In the genomic region with DNA sequence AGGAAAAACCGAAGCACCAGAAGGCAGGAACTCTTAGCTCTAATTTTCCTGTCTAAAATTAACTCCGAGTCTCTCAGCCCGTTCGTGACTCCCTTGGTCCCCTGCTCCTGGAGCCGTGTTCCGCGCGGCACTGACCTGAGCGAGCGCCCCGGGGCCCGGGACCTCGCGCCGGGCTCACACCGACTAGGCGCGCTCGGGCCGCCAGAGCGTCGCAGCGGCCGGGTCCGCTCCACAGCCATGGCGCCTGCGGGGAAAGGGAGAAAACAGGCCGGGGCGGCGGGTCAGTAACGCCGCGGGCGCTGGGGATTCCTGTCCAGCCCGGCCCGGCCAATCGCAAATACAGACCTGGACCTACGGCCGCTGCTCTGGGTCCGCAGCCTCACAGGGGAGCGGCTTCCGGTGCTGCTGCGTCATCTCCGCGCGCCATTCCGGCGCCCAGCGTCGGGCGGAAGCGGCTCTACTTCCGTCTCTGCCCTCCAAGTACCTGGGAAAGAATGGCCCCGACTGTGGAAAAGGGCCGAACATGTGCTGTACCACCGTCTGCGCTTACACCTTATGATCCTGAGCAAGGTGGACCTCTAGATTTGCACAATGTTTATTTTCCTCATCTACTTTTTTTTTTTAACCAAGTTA, we compare ENCODE assay signal across 7 mouse cellular contexts. TPM values are rescaled to one million over a fixed set of nuclear protein-coding genes. Genes with fewer than 3 reads are reported as not detected.
DNase-seq lines count a peak whose midpoint lies in the region; ATAC-seq lines count a peak whose summit lies in the region.

A gene (minus strand): TSS at position 485 of the 633 bp plus-strand sequence.

- peak within 1 kb of the TSS; percentile 85 for H3K4me3 ChIP-seq in embryonic facial prominence, embryonic 10.5 days
- H3K4me3 ChIP-seq in limb, embryonic 10.5 days = peak within 1 kb of the TSS; percentile 91
- peak within 1 kb of the TSS; percentile 79 for H3K4me3 ChIP-seq in midbrain, embryonic 13.5 days (replicated peaks)

- H3K4me1 ChIP-seq in embryonic facial prominence, embryonic 10.5 days = peaks cover 18% of the 10 kb centered on the region
- H3K4me1 ChIP-seq in limb, embryonic 10.5 days = peaks cover 17% of the 10 kb centered on the region
- peaks cover 22% of the 10 kb centered on the region for H3K4me1 ChIP-seq in midbrain, embryonic 13.5 days (replicated peaks)

- WGBS in embryonic facial prominence, embryonic 10.5 days = under 1% methylated on average over 57 of the region's 57 CpGs
- WGBS in limb, embryonic 10.5 days = under 1% methylated on average over 57 of the region's 57 CpGs
- WGBS in midbrain, embryonic 13.5 days = under 1% methylated on average over 44 of the region's 57 CpGs

- peak within 1 kb of the TSS; percentile 70 for H3K4me2 ChIP-seq in midbrain, embryonic 13.5 days (replicated peaks)

- H3K27ac ChIP-seq in embryonic facial prominence, embryonic 10.5 days (replicated peaks) = peak within 1 kb of the TSS; percentile 88
- peak within 1 kb of the TSS; percentile 89 for H3K27ac ChIP-seq in limb, embryonic 10.5 days
- peak within 1 kb of the TSS; percentile 82 for H3K27ac ChIP-seq in midbrain, embryonic 13.5 days

- H3K27me3 ChIP-seq in embryonic facial prominence, embryonic 10.5 days (replicated peaks; ENCODE audit: low read depth, poor library complexity, severe bottlenecking) = no peaks in the 10 kb centered on the region
- H3K27me3 ChIP-seq in limb, embryonic 10.5 days (ENCODE audit: low read depth, poor library complexity, severe bottlenecking) = no peaks in the 10 kb centered on the region
- 0 out of 2 replicates have a peak, but pooled peaks cover 8% of the 10 kb centered on the region for H3K27me3 ChIP-seq in midbrain, embryonic 13.5 days

- H3K9me3 ChIP-seq in embryonic facial prominence, embryonic 10.5 days = peaks cover 8% of the 10 kb centered on the region; the same call in 1 of the 2 replicates
- H3K9me3 ChIP-seq in limb, embryonic 10.5 days (replicated peaks) = 0 out of 2 replicates have a peak, but pooled peaks cover 2% of the 10 kb centered on the region
- peaks cover 8% of the 10 kb centered on the region; the same call in 1 of the 2 replicates for H3K9me3 ChIP-seq in midbrain, embryonic 13.5 days

- ATAC-seq in granulocyte monocyte progenitor cell, adult 5-6 weeks (replicated peaks; ENCODE audit: poor library complexity, severe bottlenecking) = peak; percentile 90
- ATAC-seq in midbrain, embryonic 13.5 days = peak; percentile 99

- H3K9ac ChIP-seq in midbrain, embryonic 13.5 days (replicated peaks) = peak within 1 kb of the TSS; percentile 89

- peak; percentile 96 for DNase-seq in adrenal gland, postnatal 10 days
- peak; percentile 96 for DNase-seq in embryonic facial prominence, embryonic 10.5 days (ENCODE audit: low spot score)
- peak; percentile 91 for DNase-seq in kidney, adult 11 months
- DNase-seq in limb, embryonic 10.5 days (ENCODE audit: low spot score) = peak; percentile 97
- DNase-seq in spleen, adult 12 weeks (ENCODE audit: low spot score) = peak; percentile 84

- peaks cover 20% of the 10 kb centered on the region for H3K36me3 ChIP-seq in embryonic facial prominence, embryonic 10.5 days (replicated peaks)
- H3K36me3 ChIP-seq in limb, embryonic 10.5 days = peaks cover 16% of the 10 kb centered on the region
- peaks cover 8% of the 10 kb centered on the region for H3K36me3 ChIP-seq in midbrain, embryonic 13.5 days

RNA-seq across cellular contexts. Expression of the gene that starts here (rescaled TPM):
- 10 to 100 TPM; 70.6 to 71.2 TPM for total RNA-seq in adrenal gland, postnatal 10 days (2021)
- polyA plus RNA-seq in embryonic facial prominence, embryonic 10.5 days (2016; fragmentation: Nextera tagmentation; extraction: Ambion mirVana) = 77.3 and 79.0 TPM in 2 replicates
- total RNA-seq in granulocyte monocyte progenitor cell, adult 5-6 weeks (2014; fragmentation: Nextera tagmentation) = 42.7 and 63.4 TPM in 2 replicates
- 52.8 and 56.7 TPM in 2 replicates for total RNA-seq in granulocyte monocyte progenitor cell, adult 5-6 weeks (2017)
- polyA plus RNA-seq in limb, embryonic 10.5 days (2016; fragmentation: Nextera tagmentation; extraction: Ambion mirVana) = 69.7 and 81.2 TPM in 2 replicates
- polyA plus RNA-seq in midbrain, embryonic 13.5 days (2015; fragmentation: Nextera tagmentation; extraction: Ambion mirVana) = 80.4 and 88.8 TPM in 2 replicates

Comparison
In these comparisons a context has a peak if more than half of its experiments do, and no peak if none do; other contexts are left out.
1. Peak in every context shown above with its lines: DNase-seq, ATAC-seq, H3K4me3 ChIP-seq and H3K27ac ChIP-seq.